Mouse (Mus musculus) stomach, embryonic 15.5 days (tissue): Measurements from ENCODE around the gene Sdhaf4. TPM values are rescaled to one million over a fixed set of nuclear protein-coding genes. Genes with fewer than 3 reads are reported as not detected.
"Not testable (repeated sequence)": the region's sequence is repeated elsewhere in the genome, so short reads cannot be mapped to it uniquely, and the experiment has no call there.

Source experiments
- ATAC-seq: fragments of 200-750 bp; cut with Nextera tagmentation; 2 replicates; pipeline ENCODE4 v1.8.0; 2017; ENCODE audit warnings: low read depth, moderate number of reproducible peaks, moderate TSS enrichment; ENCODE audit not compliant: insufficient read depth, low FRiP score
- H3K27ac ChIP-seq: fragments of 300-500 bp; sonication (generic); 2 replicates; pipeline ENCODE4 v1.5.1; 2015; ENCODE audit warnings: mild to moderate bottlenecking, inconsistent platforms
- H3K27me3 ChIP-seq: fragments of 300-500 bp; sonication (generic); replicated peaks from 2 replicates; pipeline ENCODE4 v1.6.1; 2015; ENCODE audit warnings: inconsistent platforms
- H3K36me3 ChIP-seq: fragments of 300-500 bp; sonication (generic); 2 replicates; pipeline ENCODE4 v1.6.1; 2015; ENCODE audit warnings: inconsistent platforms
- H3K4me1 ChIP-seq: fragments of 300-500 bp; sonication (generic); 2 replicates; pipeline ENCODE4 v1.6.1; 2015; ENCODE audit warnings: inconsistent platforms
- H3K4me2 ChIP-seq: fragments of 300-500 bp; sonication (generic); 2 replicates; pipeline ENCODE4 v1.6.1; 2015; ENCODE audit warnings: mild to moderate bottlenecking, inconsistent platforms
- H3K4me3 ChIP-seq: fragments of 300-500 bp; sonication (generic); replicated peaks from 2 replicates; pipeline ENCODE4 v1.5.1; 2015; ENCODE audit warnings: inconsistent platforms
- H3K9ac ChIP-seq: fragments of 300-500 bp; sonication (generic); 2 replicates; pipeline ENCODE4 v1.6.1; 2015; ENCODE audit warnings: inconsistent platforms
- H3K9me3 ChIP-seq: fragments of 300-500 bp; sonication (generic); 2 replicates; pipeline ENCODE4 v1.6.1; 2016; ENCODE audit warnings: inconsistent platforms
- WGBS: fragments of 180-500 bp; shearing (Covaris S2); methylation state at CpG from one replicate; pipeline ENCODE4 v1.1.7; 2015; 5-methylcytosine and 5-hydroxymethylcytosine counted together
- polyA plus RNA-seq: library from polyadenylated mRNA; unstranded; fragments of >200 nt; fragmentation: Nextera tagmentation; extraction: Ambion mirVana; gene quantifications from 2 replicates; pipeline ENCODE4 v1.2.1, GENCODE M21; 2015

Gene Sdhaf4
- polyA plus RNA-seq, 1 experiment from 2014 or later, result 75.6 TPM

DNA sequence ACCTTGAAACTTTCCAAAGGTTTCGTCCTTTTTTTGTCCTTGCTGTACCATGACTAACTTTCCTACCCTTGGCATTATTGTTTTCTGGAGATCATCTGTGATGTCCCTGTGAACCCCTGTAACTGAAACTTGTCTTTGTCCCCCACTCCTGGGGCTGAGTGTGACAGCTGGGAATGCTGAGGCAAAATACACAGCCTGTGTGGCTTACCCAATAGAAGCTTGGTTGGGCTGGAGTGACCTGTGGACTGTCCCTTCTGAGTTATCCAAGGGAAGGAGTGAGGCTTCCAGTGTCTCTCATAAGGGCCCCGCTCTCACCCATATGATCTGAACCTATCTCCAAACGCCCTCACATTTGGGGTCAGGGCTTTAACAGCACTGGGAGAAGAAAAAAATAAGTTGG is 8.0 kb downstream of the Sdhaf4 start:
- no peak for ATAC-seq
- Histone ChIP-seq H3K9ac (no peak overlapping the region), H3K9me3 (no peaks in the 10 kb centered on the region), H3K4me2 (no peak overlapping the region), H3K36me3 (peaks cover 5% of the 10 kb centered on the region; the same call in 1 of the 2 replicates), H3K4me1 (no peaks in the 10 kb centered on the region), H3K4me3 (no peak overlapping the region), H3K27ac (no peak overlapping the region), H3K27me3 (no peaks in the 10 kb centered on the region)
- 88% methylated on average over 3 of the region's 3 CpGs for WGBS

DNA sequence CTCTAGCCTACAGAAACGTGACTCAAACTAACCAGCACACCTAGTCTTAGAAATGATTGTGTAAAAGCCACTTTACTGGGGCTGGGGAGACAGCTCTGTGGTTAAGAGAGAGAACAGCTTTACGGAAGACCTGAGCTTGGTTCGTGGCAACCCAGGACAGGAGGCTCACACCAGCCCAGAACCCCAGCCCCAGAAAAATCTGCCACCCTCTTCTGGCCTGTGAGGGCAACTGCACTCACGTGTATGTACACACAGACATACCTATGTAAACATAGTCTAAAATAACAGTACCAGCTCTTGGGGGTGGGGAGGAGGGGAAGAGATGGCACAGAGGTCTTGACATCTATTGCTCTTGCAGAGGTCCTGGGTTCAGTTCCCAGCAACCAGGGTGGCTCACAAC is 10.0 kb downstream of the Sdhaf4 start:
- no peak for ATAC-seq
- WGBS, result 91% methylated on average over 4 of the region's 4 CpGs
- no peaks in the 10 kb centered on the region for H3K36me3 ChIP-seq
- no peaks in the 10 kb centered on the region for H3K9me3 ChIP-seq
- no peak overlapping the region for H3K9ac ChIP-seq
- H3K27me3 ChIP-seq, result no peaks in the 10 kb centered on the region
- H3K4me3 ChIP-seq, result no peak overlapping the region
- no peak overlapping the region for H3K27ac ChIP-seq
- H3K4me1 ChIP-seq, result no peaks in the 10 kb centered on the region
- H3K4me2 ChIP-seq, result no peak overlapping the region

DNA sequence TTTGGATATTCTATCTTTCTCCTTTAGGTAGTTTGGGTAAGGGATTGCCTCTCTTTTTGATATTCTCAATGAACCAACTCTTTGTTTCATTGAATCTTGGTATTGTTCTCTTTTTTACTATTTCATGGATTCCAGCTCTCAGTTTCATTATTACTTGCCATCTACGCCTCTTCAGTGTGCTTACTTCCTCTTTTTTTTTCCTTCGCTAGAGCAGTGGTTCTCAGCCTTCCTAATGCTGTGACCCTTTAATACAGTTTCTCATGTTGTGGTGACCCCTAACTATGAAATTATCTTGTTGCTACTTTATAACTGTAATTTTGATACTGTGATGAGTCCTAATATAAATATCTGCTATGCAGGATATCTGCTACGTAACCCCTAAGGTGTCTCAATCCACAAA is 22.3 kb downstream of the Sdhaf4 start:
- Histone ChIP-seq H3K27ac (no peak overlapping the region), H3K36me3 (no peaks in the 10 kb centered on the region), H3K4me3 (no peak overlapping the region), H3K27me3 (no peaks in the 10 kb centered on the region), H3K4me1 (no peaks in the 10 kb centered on the region), H3K9me3 (no peaks in the 10 kb centered on the region), H3K4me2 (no peak overlapping the region), H3K9ac (no peak overlapping the region)
- no peak for ATAC-seq
- WGBS, result 80% methylated on average over 3 of the region's 3 CpGs

DNA sequence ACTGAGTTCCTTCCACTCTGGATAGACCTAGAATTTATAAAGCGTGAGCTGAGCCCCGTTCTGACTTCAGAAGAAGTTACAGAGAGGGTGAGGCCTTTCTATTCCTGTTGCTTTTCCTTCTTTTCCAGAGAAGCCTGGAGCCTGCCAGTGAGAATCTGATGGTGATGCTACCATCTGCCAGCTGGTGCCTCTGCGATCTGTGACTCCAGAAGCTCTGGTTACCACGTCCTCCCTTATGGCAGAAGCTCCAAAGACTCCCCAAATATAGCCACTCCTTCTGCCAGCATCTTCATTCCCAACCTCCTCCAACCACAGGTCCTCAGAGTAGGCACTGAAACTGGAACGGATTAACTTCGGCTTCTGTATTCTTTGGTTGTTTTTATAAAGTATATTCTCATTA is 27.2 kb downstream of the Sdhaf4 start:
- H3K9me3 ChIP-seq, result no peaks in the 10 kb centered on the region
- WGBS, result 81% methylated on average over 6 of the region's 6 CpGs
- H3K4me2 ChIP-seq, result no peak overlapping the region

DNA sequence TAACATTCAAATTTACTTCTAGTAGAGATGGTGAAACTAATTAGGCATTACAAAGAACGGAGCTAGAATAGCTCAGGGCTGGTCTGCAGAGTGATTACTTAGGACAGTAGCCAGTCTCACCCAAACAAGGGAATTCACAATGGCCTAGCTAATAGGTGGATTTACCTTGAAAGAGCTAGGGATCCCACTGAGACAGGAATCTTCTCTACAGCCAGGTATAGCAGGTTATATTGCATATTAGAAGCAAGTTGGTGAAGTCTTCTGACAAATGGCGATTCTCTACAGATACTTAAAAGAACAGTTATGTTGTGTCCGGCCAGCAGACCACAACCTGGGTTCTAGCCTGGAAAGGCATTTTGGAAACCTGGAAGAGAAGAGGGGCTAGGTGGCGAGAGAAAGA is 34.3 kb downstream of the Sdhaf4 start:
- not testable (repeated sequence) for H3K36me3 ChIP-seq, H3K27ac ChIP-seq, H3K4me2 ChIP-seq, H3K4me1 ChIP-seq, H3K9ac ChIP-seq, H3K9me3 ChIP-seq, H3K27me3 ChIP-seq, H3K4me3 ChIP-seq, ATAC-seq
- 83% methylated on average over 4 of the region's 4 CpGs for WGBS

More for the DNA sequence above, 27.2 kb downstream of the Sdhaf4 start:
- Histone ChIP-seq H3K27ac (no peak overlapping the region), H3K9ac (no peak overlapping the region), H3K36me3 (no peaks in the 10 kb centered on the region), H3K27me3 (no peaks in the 10 kb centered on the region), H3K4me3 (no peak overlapping the region), H3K4me1 (no peaks in the 10 kb centered on the region)
- ATAC-seq, result no peak

DNA sequence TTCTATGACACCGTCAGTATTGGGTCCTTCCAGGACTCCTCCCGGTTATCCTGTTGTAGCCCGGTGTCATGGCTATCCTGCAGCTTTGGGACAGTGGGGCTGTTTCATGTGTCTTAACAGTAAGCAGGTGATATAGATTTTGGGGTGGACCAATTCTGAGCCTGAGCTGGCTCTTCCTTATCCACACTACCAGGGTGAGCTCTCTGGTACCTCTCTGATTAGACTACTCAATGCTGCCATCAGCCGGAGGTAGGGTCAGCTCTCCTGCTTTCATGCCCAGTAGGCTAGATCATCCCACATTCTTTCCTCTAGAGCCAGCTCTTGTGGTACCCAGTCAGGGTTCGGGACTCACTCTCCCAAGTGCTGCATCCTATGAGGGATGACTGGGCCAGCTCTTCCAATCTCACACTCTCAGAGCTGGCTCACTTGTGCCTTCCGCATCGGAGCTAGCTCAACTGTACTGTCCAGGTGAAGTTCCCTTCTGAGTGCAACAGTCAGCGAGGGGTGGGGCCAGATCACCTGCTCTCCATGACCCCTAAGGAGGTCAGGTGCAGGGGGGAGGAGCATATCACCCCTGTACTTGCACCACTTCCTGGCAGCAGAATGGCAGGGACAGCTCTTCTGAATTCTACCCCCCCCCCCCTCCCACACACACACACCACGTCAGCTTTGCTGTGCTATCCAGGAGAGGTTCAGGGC is 37.3 kb downstream of the Sdhaf4 start:
- H3K27ac ChIP-seq, result no peak overlapping the region
- H3K9ac ChIP-seq, result no peak overlapping the region
- no peaks in the 10 kb centered on the region for H3K4me1 ChIP-seq
- H3K4me2 ChIP-seq, result no peak overlapping the region
- H3K9me3 ChIP-seq, result no peaks in the 10 kb centered on the region
- no peak; the same call in 1 of the 2 replicates for ATAC-seq
- no peaks in the 10 kb centered on the region for H3K27me3 ChIP-seq
- H3K36me3 ChIP-seq, result no peaks in the 10 kb centered on the region
- 81% methylated on average over 9 of the region's 9 CpGs for WGBS
- H3K4me3 ChIP-seq, result no peak overlapping the region

DNA sequence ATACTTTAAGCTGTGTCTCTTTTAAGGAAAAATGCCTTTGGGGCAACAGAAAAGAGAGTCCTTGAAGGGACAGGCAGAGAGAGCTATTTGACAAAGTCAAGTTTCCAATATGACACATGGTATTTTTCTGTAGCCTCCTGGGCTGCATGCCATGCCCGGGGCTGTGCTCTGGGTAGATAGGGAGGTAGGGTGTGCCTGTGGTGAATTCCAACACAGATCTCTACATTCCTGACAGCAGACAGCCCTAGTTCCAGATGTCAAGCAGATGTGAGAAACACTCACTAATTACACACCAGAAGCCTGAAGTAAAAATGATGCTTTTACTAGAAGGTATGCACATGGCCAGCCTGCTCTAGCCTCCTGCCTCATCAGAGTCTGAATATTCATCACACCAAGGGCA is 39.2 kb downstream of the Sdhaf4 start:
- no peak overlapping the region for H3K4me3 ChIP-seq
- H3K9ac ChIP-seq, result no peak overlapping the region
- no peak for ATAC-seq
- no peaks in the 10 kb centered on the region for H3K9me3 ChIP-seq
- no peaks in the 10 kb centered on the region for H3K36me3 ChIP-seq
- WGBS, result 52% methylated on average over 1 of the region's 1 CpGs
- H3K27me3 ChIP-seq, result no peaks in the 10 kb centered on the region
- H3K27ac ChIP-seq, result no peak overlapping the region
- H3K4me1 ChIP-seq, result no peaks in the 10 kb centered on the region
- H3K4me2 ChIP-seq, result no peak overlapping the region

DNA sequence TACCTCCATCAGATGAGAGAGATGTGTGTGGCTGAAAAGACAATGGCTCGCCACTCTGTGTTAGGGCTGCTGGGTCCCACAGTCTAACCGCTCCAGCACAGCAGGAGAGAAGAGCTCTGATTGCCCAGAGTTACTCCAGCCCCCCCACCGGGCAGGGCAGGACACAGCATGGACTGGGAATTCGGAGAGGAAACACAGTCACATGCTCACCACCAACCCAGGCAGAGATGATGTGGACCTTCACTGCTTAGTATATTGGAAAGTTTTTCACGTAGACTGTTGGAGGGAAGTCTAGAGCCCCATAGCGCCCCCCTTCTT is 46.1 kb downstream of the Sdhaf4 start:
- Histone ChIP-seq H3K4me3 (0 out of 2 replicates have a peak overlapping the region, but pooled peaks have one; percentile 12), H3K4me2 (peak overlapping the region; percentile 43), H3K4me1 (peaks cover 4% of the 10 kb centered on the region; the same call in 1 of the 2 replicates), H3K36me3 (no peaks in the 10 kb centered on the region), H3K9ac (no peak overlapping the region), H3K27ac (no peak overlapping the region), H3K9me3 (no peaks in the 10 kb centered on the region), H3K27me3 (no peaks in the 10 kb centered on the region)
- ATAC-seq, result no peak; the same call in 1 of the 2 replicates
- WGBS, result 18% methylated on average over 6 of the region's 6 CpGs

DNA sequence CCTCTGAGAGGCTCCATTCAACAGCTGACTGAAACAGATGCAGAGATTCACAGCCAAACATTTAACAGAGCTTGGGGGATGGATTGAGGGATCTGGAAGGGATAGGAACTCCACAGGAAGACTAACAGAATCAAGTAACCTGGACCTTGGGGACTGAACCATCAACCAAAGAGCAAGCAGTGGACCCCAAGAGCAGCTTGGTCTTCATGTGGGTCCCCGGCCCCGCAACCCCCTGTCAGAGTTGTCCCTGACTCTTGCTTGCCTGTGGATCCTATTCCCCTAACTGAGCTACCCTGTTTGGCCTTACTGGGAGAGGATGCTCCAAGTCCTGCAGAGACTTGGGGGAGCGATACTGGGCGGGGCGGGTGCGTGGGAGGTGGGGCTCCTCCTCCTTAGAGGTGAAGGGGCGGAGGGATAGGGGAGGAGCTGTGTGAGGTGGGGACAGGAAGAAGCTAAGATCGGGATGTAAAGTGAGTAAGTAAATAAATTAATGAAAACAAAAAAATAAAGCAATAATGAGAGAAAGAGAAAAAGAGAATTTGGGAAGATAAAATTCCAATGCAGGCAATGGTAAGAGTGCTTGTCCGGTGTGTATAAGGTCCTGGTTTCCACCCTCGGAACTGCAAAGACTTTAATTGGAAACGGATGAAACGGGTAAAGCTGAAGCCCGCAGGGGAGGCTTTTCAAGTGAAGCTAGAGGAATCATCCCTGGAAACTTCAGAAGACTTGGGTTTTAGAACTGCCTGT is 46.6 kb downstream of the Sdhaf4 start:
- Histone ChIP-seq H3K27me3 (no peaks in the 10 kb centered on the region), H3K4me2 (peak overlapping the region; percentile 43), H3K4me3 (0 out of 2 replicates have a peak overlapping the region, but pooled peaks have one; percentile 12), H3K4me1 (peaks cover 4% of the 10 kb centered on the region; the same call in 1 of the 2 replicates), H3K9ac (no peak overlapping the region), H3K27ac (no peak overlapping the region), H3K36me3 (no peaks in the 10 kb centered on the region), H3K9me3 (no peaks in the 10 kb centered on the region)
- 15% methylated on average over 13 of the region's 13 CpGs for WGBS
- ATAC-seq, result no peak

DNA sequence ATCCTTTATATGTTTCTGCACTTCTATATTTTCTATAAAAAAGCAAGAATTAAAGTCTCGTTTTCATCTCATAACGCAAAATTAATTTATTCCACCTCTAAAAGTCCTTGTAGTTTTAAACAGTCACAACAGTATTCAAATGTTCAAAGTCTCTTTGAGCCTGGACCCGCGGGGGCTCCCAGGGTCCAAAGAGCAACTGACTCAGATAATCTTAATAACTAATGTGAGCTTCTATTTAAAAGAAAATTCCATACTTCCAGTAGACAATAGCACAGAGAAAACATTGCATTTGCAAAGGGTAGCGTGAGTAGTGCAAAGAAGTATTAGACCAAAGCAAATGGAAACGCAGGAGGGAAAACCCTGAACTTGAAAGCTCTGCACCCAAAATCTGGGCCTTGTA is 47.4 kb downstream of the Sdhaf4 start:
- no peak for ATAC-seq
- H3K4me2 ChIP-seq, result no peak overlapping the region
- no peaks in the 10 kb centered on the region for H3K36me3 ChIP-seq
- no peak overlapping the region for H3K9ac ChIP-seq
- no peaks in the 10 kb centered on the region for H3K9me3 ChIP-seq
- no peak overlapping the region for H3K27ac ChIP-seq
- H3K4me3 ChIP-seq, result no peak overlapping the region
- WGBS, result 88% methylated on average over 6 of the region's 6 CpGs
- H3K4me1 ChIP-seq, result peaks cover 4% of the 10 kb centered on the region; the same call in 1 of the 2 replicates
- no peaks in the 10 kb centered on the region for H3K27me3 ChIP-seq

DNA sequence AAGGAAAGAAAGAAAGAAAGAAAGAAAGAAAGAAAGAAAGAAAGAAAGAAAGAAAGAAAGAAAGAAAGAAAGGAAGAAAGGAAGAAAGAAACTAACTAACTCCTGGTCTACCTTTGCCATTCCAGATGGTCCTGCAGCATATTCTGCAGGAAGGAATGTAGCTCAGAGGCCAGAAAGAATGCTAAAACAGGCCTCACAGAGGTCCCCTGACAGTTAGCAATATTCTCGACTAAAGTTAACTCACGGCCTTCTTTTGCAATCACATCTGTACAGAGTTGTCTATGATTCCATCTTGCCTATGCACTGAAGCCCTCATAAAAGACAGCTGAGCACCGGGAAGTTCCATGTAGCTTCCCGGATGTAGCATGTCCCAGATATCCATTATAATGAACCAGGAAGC is 49.9 kb downstream of the Sdhaf4 start:
- Histone ChIP-seq H3K9ac (no peak overlapping the region), H3K27me3 (no peaks in the 10 kb centered on the region), H3K27ac (no peak overlapping the region), H3K4me1 (peaks cover 4% of the 10 kb centered on the region; the same call in 1 of the 2 replicates), H3K9me3 (no peaks in the 10 kb centered on the region), H3K4me2 (no peak overlapping the region), H3K4me3 (no peak overlapping the region), H3K36me3 (no peaks in the 10 kb centered on the region)
- WGBS, result 81% methylated on average over 4 of the region's 4 CpGs
- ATAC-seq, result no peak

DNA sequence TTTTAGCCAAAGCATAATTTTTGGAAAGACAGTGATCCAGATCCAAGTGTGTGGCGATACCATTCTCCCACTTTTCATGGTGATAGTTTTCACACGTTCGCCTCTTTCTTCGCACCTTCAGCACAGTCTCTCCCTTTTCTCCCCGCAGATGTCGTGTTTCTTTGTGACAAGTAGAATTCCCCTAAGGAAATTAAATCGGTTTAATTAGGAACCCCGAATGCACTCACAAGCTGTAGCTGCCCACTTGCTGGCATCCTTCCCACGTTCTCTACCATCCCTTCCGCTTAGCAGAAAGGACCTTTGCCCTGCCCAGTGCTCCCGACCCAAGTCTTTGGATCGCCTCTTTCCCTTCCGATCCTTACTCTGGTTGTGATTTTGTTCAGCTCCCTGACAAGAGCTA is 51.5 kb downstream of the Sdhaf4 start:
- Histone ChIP-seq H3K9ac (no peak overlapping the region), H3K27me3 (no peaks in the 10 kb centered on the region), H3K4me1 (no peaks in the 10 kb centered on the region), H3K4me2 (no peak overlapping the region), H3K36me3 (no peaks in the 10 kb centered on the region), H3K27ac (no peak overlapping the region), H3K9me3 (no peaks in the 10 kb centered on the region), H3K4me3 (no peak overlapping the region)
- WGBS, result 83% methylated on average over 13 of the region's 13 CpGs
- ATAC-seq, result no peak
